ENCODE assay signal across 14 mouse cellular contexts in genomic region chr8:57816034-57816433, GRCm38 (mm10).
"Had no signal": no experiment of that assay in that cellular context is flagged by ENCODE, and none has a peak within 500 bp of the region (broad histone marks: within the 10 kb centered on the region; RNA-seq: fewer than 3 reads in every experiment).

No protein-coding gene starts in this region.

- ATAC-seq: liver, embryonic 12.5 days had no signal

- H3K9ac ChIP-seq: limb, embryonic 15.5 days; liver, embryonic 12.5 days; lung, embryonic 14.5 days; midbrain, embryonic 12.5 days had no signal

- H3K27ac ChIP-seq: limb, embryonic 15.5 days; liver, embryonic 12.5 days; macrophage; midbrain, embryonic 12.5 days; stomach, postnatal 0 days had no signal

- DNase-seq: kidney, adult 11 months; kidney, adult 9 months; kidney, postnatal 10 days; kidney, postnatal 4 days; lung, embryonic 14.5 days; lung, postnatal 14 days; thymus, adult 2 months; thymus, postnatal 25 days had no signal

- H3K27me3 ChIP-seq: limb, embryonic 15.5 days; liver, embryonic 12.5 days; megakaryocyte, embryonic 14.5 days; midbrain, embryonic 12.5 days had no signal

- H3K36me3 ChIP-seq: limb, embryonic 15.5 days; liver, embryonic 12.5 days; midbrain, embryonic 12.5 days had no signal

- H3K4me2 ChIP-seq: limb, embryonic 15.5 days; liver, embryonic 12.5 days; lung, embryonic 14.5 days; midbrain, embryonic 12.5 days had no signal

- H3K9me3 ChIP-seq: limb, embryonic 15.5 days; liver, embryonic 12.5 days; megakaryocyte, embryonic 14.5 days; midbrain, embryonic 12.5 days had no signal

- H3K4me1 ChIP-seq: limb, embryonic 15.5 days; megakaryocyte, embryonic 14.5 days; midbrain, embryonic 12.5 days had no signal

- H3K4me3 ChIP-seq: limb, embryonic 15.5 days; liver, embryonic 12.5 days; megakaryocyte, embryonic 14.5 days; midbrain, embryonic 12.5 days had no signal
